Comparison of ENCODE assay signal across 8 mouse cellular contexts in the genomic region with DNA sequence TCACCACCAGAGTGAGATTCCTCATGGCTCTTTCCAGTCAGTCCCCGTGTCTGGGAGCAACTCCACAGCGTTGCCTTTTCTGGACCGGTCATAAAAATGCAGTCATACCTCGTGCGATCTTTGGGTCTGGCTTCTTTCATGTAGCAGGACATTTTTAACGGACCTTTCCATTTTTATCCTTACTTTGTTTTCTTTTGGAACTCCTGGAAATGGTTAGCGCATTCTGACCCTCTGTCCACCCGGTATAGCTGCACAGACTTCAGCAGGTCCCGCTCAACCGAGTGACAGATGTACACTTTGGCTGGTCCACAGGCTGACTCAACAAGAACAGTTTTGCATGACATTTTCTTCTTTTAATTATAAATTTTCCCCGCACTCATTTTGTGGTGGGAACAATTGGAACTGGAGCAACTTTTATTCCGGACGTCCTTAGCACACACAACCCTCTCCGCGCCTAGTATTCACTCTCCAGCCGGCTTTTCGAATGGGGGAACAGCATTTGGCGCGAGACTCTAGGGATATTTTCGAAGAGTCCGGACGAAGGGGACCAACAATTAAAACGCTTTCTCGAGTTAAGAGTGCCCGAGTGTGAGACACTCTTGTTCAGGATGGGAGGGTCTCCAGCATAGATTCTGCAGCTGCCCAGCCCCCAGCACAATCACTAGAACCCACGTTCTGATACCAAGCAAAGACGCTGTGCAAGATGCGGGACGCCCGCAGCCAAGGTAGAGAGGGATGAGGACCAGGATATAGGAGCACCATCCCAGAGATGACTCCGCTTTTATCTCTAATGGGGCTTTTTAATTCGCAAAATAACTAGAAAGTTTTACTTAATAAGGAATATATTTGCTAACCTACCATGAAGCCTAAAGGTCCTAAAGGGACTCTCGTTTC. TPM values are rescaled to one million over a fixed set of nuclear protein-coding genes. Genes with fewer than 3 reads are reported as not detected.
A peak's percentile ranks its signal among the peaks of the same experiment; 100 is the strongest.
DNase-seq lines count a peak whose midpoint lies in the region; ATAC-seq lines count a peak whose summit lies in the region.

TSS of gene Efcab9 (minus strand) at position 211 of the 894 bp plus-strand sequence.

- H3K4me1 ChIP-seq in brown adipose tissue, adult 24 weeks (ENCODE audit: control insufficient read depth, insufficient read depth, insufficient read length, low read length) = peaks cover 15% of the 10 kb centered on the region
- peaks cover 21% of the 10 kb centered on the region for H3K4me1 ChIP-seq in hindbrain, embryonic 12.5 days
- peaks cover 12% of the 10 kb centered on the region for H3K4me1 ChIP-seq in midbrain, embryonic 16.5 days (ENCODE audit: control insufficient read depth, insufficient read depth, low read length)

- no peaks in the 10 kb centered on the region for H3K9me3 ChIP-seq in hindbrain, embryonic 12.5 days (replicated peaks)
- H3K9me3 ChIP-seq in midbrain, embryonic 16.5 days (replicated peaks; ENCODE audit: control insufficient read depth, low read length, poor library complexity, severe bottlenecking) = no peaks in the 10 kb centered on the region

- ATAC-seq in hindbrain, embryonic 12.5 days (ENCODE audit: low FRiP score) = peak; percentile 30
- ATAC-seq in midbrain, embryonic 16.5 days = no peak

- DNase-seq in kidney, postnatal 10 days = peak; percentile 41
- DNase-seq in kidney, postnatal 36 days = no peak
- DNase-seq in right cerebral cortex, postnatal 4 days = no peak
- DNase-seq in layer of hippocampus, adult 8-10 months (ENCODE audit: low spot score in 2 of 2) = no peak
- DNase-seq in ovary, adult 18-20 months (ENCODE audit: low spot score) = no peak

- H3K36me3 ChIP-seq in hindbrain, embryonic 12.5 days = no peaks in the 10 kb centered on the region
- no peaks in the 10 kb centered on the region for H3K36me3 ChIP-seq in midbrain, embryonic 16.5 days (ENCODE audit: control insufficient read depth, insufficient read depth, low read length)

- H3K9ac ChIP-seq in hindbrain, embryonic 12.5 days = peak within 1 kb of the TSS; percentile 73
- H3K9ac ChIP-seq in midbrain, embryonic 16.5 days (ENCODE audit: low read depth, low read length) = peak within 1 kb of the TSS; percentile 78

- H3K4me2 ChIP-seq in hindbrain, embryonic 12.5 days (replicated peaks) = peak within 1 kb of the TSS; percentile 96
- H3K4me2 ChIP-seq in midbrain, embryonic 16.5 days (ENCODE audit: low read length) = peak within 1 kb of the TSS; percentile 92

- H3K27ac ChIP-seq in brown adipose tissue, adult 24 weeks (replicated peaks; ENCODE audit: low read depth, low read length) = peak within 1 kb of the TSS; percentile 79
- no peak within 1 kb of the TSS for H3K27ac ChIP-seq in hindbrain, embryonic 12.5 days
- no peak within 1 kb of the TSS for H3K27ac ChIP-seq in midbrain, embryonic 16.5 days (ENCODE audit: low read length)

- peak within 1 kb of the TSS; percentile 99 for H3K4me3 ChIP-seq in brown adipose tissue, adult 24 weeks (ENCODE audit: insufficient read depth, low read depth, low read length)
- peak within 1 kb of the TSS; percentile 49 for H3K4me3 ChIP-seq in hindbrain, embryonic 12.5 days
- peak within 1 kb of the TSS; percentile 61 for H3K4me3 ChIP-seq in midbrain, embryonic 16.5 days (ENCODE audit: low read depth, low read length)

- peaks cover 26% of the 10 kb centered on the region for H3K27me3 ChIP-seq in hindbrain, embryonic 12.5 days
- peaks cover 3% of the 10 kb centered on the region; the same call in 1 of the 2 replicates for H3K27me3 ChIP-seq in midbrain, embryonic 16.5 days (ENCODE audit: control insufficient read depth, insufficient read depth, low read depth, low read length)

- 6% methylated on average over 33 of the region's 33 CpGs for WGBS in hindbrain, embryonic 12.5 days
- 7% methylated on average over 33 of the region's 33 CpGs for WGBS in midbrain, embryonic 16.5 days

RNA-seq across cellular contexts. Expression of gene Efcab9, which starts in this region (rescaled TPM):
- not detected in 2 replicates for polyA plus RNA-seq in brown adipose tissue, adult 24 weeks (2012; ENCODE audit: insufficient read depth, insufficient read length, missing spikeins)
- not detected in 2 replicates for polyA plus RNA-seq in hindbrain, embryonic 12.5 days (2016; fragmentation: Nextera tagmentation; extraction: Ambion mirVana)
- not detected in 2 replicates for polyA plus RNA-seq in midbrain, embryonic 16.5 days (2015; fragmentation: Nextera tagmentation; extraction: Ambion mirVana)
- total RNA-seq in layer of hippocampus, adult 8-10 months (2022) = 1 to 10 TPM in 3 of 4 experiments, under 1 TPM in 1; 0.54 to 2.2 (median 1.5) TPM

Comparison
In these comparisons a context has a peak if more than half of its experiments do, and no peak if none do; other contexts are left out.
1. Peak in ATAC-seq, H3K4me3 ChIP-seq, H3K9ac ChIP-seq and H3K4me2 ChIP-seq in hindbrain, embryonic 12.5 days; RNA of the gene not detected or under 1 TPM.
2. H3K4me3 ChIP-seq: peak in every context shown above with its lines; median percentile 99 in brown adipose tissue, adult 24 weeks; 61 in midbrain, embryonic 16.5 days; 49 in hindbrain, embryonic 12.5 days.